Mouse (Mus musculus) hematopoietic stem cell, adult 5-6 weeks (primary cell): ENCODE results near the gene Pnpo. TPM values are rescaled to one million over a fixed set of nuclear protein-coding genes. Genes with fewer than 3 reads are reported as not detected.

ENCODE experiments used
- ATAC-seq, 2 experiments: fragments of 125-278 bp in 1 of 2; replicated peaks in 1 of 2; 2 replicates each; pipeline ENCODE4 v1.8.0; 2016 to 2017; ENCODE audit warnings: inconsistent platforms in 2 of 2, mild to moderate bottlenecking in 2 of 2, moderate number of reproducible peaks in 2 of 2, low read depth in 1 of 2, moderate TSS enrichment in 1 of 2; ENCODE audit not compliant: low FRiP score in 2 of 2, poor library complexity in 2 of 2, severe bottlenecking in 2 of 2, insufficient read depth in 1 of 2, low TSS enrichment in 1 of 2
- total RNA-seq: library from RNA; stranded (forward); fragments of 172-1452, 232-1000 nt; gene quantifications from 2 replicates; pipeline ENCODE4 v1.2.3, GENCODE M21; 2017

Pnpo gene
- total RNA-seq, 1 experiment from 2014 or later, result 32.5 TPM

GRCm38 (mm10) chr11:96893203-96893842 is 50.5 kb downstream of the Pnpo start:
- no peak for ATAC-seq

- no peak for ATAC-seq
Measured at GRCm38 (mm10) chr11:96891784-96892527, 51.8 kb downstream of the Pnpo start.

Other genes starting within 250 kb of the Pnpo start
- gene Snx11, start 166.4 kb downstream of the Pnpo start, total RNA-seq, result 14.2 and 16.9 TPM in 2 replicates
- 102 and 160 TPM in 2 replicates for gene Cbx1, start 154.9 kb downstream of the Pnpo start, total RNA-seq
- 50.1 and 51.6 TPM in 2 replicates for gene Nfe2l1, start 114.0 kb downstream of the Pnpo start, total RNA-seq
- 3.1 and 5.9 TPM in 2 replicates for gene Copz2, start 94.1 kb downstream of the Pnpo start, total RNA-seq
- 48.3 and 59.6 TPM in 2 replicates for gene Cdk5rap3, start 27.5 kb downstream of the Pnpo start, total RNA-seq
- gene Prr15l, start 15.9 kb downstream of the Pnpo start, total RNA-seq, result 0.74 TPM in 1 of 2 replicates, not detected in the other
- gene Sp2, start 39.0 kb upstream of the Pnpo start, total RNA-seq, result 2.5 and 3.1 TPM in 2 replicates
- 0.05 and 0.19 TPM in 2 replicates for gene Sp6, start 69.4 kb upstream of the Pnpo start, total RNA-seq
- gene Scrn2, start 86.0 kb upstream of the Pnpo start, total RNA-seq, result 22.6 and 35.3 TPM in 2 replicates
- gene Lrrc46, start 97.4 kb upstream of the Pnpo start, total RNA-seq, result 0.63 TPM in 1 of 2 replicates, not detected in the other
- 13.9 and 17.1 TPM in 2 replicates for gene Mrpl10, start 97.6 kb upstream of the Pnpo start, total RNA-seq
- gene Osbpl7, start 106.6 kb upstream of the Pnpo start, total RNA-seq, result 13.3 and 13.4 TPM in 2 replicates
- 0.45 and 1.1 TPM in 2 replicates for gene Tbx21, start 171.3 kb upstream of the Pnpo start, total RNA-seq
- gene Tbkbp1, start 207.5 kb upstream of the Pnpo start, total RNA-seq, result 6.6 and 8.1 TPM in 2 replicates
- 329 and 360 TPM in 2 replicates for gene Kpnb1, start 243.9 kb upstream of the Pnpo start, total RNA-seq